Mouse (Mus musculus) cortical plate, adult 2 months (tissue): Measurements from ENCODE around the gene Cpe.

Experiments used
- CTCF ChIP-seq: fragments of 200-500 bp; IDR thresholded peaks from 2 replicates; pipeline ENCODE4 v1.5.1; 2011; ENCODE audit warnings: mild to moderate bottlenecking, control low read depth, low read length; ENCODE audit not compliant: insufficient read depth; ENCODE audit errors: extremely low read depth
- POLR2A ChIP-seq: fragments of 200-500 bp; IDR thresholded peaks from 2 replicates; pipeline ENCODE4 v1.6.1; 2011; ENCODE audit warnings: mild to moderate bottlenecking, low read length, control low read depth; ENCODE audit not compliant: insufficient read depth; ENCODE audit errors: extremely low read depth

DNA sequence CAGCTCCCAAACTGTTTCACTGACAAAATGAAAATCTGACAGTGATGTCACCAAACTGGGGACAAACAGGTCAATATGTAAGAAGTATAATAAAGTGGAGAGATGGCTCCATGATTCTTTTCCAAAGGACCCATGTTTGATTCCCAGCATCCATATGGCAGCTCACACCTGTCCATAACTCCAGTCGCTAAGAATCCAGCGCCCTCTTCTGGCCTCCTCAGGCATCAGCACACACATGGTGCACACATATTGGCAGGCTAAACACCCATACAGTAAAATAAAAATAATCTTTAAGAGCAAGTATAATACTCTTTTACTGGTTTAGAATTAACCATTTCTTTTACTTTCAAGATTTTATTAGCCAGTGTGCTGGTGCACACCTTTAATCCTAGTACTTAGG lies 16.5 kb downstream of the Cpe start:
- TF ChIP-seq POLR2A (no peak), CTCF (no peak)
